Mouse (Mus musculus) lung, embryonic 15.5 days (tissue): Measurements from ENCODE around the gene Fam71b. TPM values are rescaled to one million over a fixed set of nuclear protein-coding genes. Genes with fewer than 3 reads are reported as not detected.
A peak's percentile ranks its signal among the peaks of the same experiment; 100 is the strongest.
"Not testable (repeated sequence)": the region's sequence is repeated elsewhere in the genome, so short reads cannot be mapped to it uniquely, and the experiment has no call there.

ENCODE experiments used
- ATAC-seq: fragments of 200-750 bp; cut with Nextera tagmentation; 2 replicates; pipeline ENCODE4 v1.8.0; 2017; ENCODE audit warnings: moderate number of reproducible peaks, borderline replicate concordance; ENCODE audit not compliant: low FRiP score, low TSS enrichment; ENCODE audit errors: extremely low read depth
- H3K27ac ChIP-seq: fragments of 300-500 bp; sonication (generic); 2 replicates; pipeline ENCODE4 v1.5.1; 2015; ENCODE audit warnings: moderate library complexity, mild to moderate bottlenecking, inconsistent platforms
- H3K27me3 ChIP-seq: fragments of 300-500 bp; sonication (generic); 2 replicates; pipeline ENCODE4 v1.6.1; 2015; ENCODE audit warnings: inconsistent platforms
- H3K36me3 ChIP-seq: fragments of 300-500 bp; sonication (generic); 2 replicates; pipeline ENCODE4 v1.6.1; 2015; ENCODE audit warnings: inconsistent platforms
- H3K4me1 ChIP-seq: fragments of 300-500 bp; sonication (generic); 2 replicates; pipeline ENCODE4 v1.6.1; 2015; ENCODE audit warnings: inconsistent platforms
- H3K4me2 ChIP-seq: fragments of 300-500 bp; sonication (generic); 2 replicates; pipeline ENCODE4 v1.6.1; 2015; ENCODE audit warnings: inconsistent platforms, mild to moderate bottlenecking, moderate library complexity
- H3K4me3 ChIP-seq: fragments of 300-500 bp; sonication (generic); 2 replicates; pipeline ENCODE4 v1.5.1; 2015; ENCODE audit warnings: mild to moderate bottlenecking, inconsistent platforms
- H3K9ac ChIP-seq: fragments of 300-500 bp; sonication (generic); 2 replicates; pipeline ENCODE4 v1.6.1; 2015; ENCODE audit warnings: inconsistent platforms
- H3K9me3 ChIP-seq: fragments of 300-500 bp; sonication (generic); 2 replicates; pipeline ENCODE4 v1.6.1; 2016; ENCODE audit warnings: inconsistent platforms
- WGBS: fragments of 180-500 bp; shearing (Covaris S2); methylation state at CpG from one replicate; pipeline ENCODE4 v1.1.7; 2015; 5-methylcytosine and 5-hydroxymethylcytosine counted together
- polyA plus RNA-seq: library from polyadenylated mRNA; unstranded; fragments of >200 nt; fragmentation: Nextera tagmentation; extraction: Ambion mirVana; gene quantifications from 2 replicates; pipeline ENCODE4 v1.2.1, GENCODE M21; 2015

Gene Fam71b
- polyA plus RNA-seq, 1 experiment from 2014 or later, result 0.06 TPM

DNA sequence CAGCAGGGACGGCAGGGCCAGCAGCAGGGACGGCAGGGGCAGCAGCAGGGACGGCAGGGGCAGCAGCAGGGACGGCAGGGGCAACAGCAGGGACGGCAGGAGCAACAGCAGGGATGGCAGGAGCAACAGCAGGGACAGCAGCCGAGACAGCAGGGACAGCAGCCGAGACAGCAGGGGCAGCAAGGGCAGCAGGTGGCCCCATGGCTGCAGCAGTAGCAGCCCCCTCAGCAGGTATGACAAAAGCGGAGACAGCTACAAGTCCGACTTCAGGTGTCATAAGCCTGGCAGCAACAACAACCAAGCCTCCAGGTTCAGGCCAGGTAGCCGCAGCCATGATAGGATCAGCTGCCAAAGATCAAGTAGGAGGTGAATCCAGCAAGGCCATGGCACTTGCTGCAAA, 10.4 kb downstream of the Fam71b start:
- no peak overlapping the region for H3K9ac ChIP-seq
- ATAC-seq, result no peak
- H3K9me3 ChIP-seq, result no peaks in the 10 kb centered on the region
- H3K36me3 ChIP-seq, result no peaks in the 10 kb centered on the region
- no peak overlapping the region for H3K4me3 ChIP-seq
- no peak overlapping the region for H3K4me2 ChIP-seq
- no peaks in the 10 kb centered on the region for H3K27me3 ChIP-seq
- 35% methylated on average over 10 of the region's 10 CpGs for WGBS
- H3K4me1 ChIP-seq, result no peaks in the 10 kb centered on the region
- H3K27ac ChIP-seq, result no peak overlapping the region

DNA sequence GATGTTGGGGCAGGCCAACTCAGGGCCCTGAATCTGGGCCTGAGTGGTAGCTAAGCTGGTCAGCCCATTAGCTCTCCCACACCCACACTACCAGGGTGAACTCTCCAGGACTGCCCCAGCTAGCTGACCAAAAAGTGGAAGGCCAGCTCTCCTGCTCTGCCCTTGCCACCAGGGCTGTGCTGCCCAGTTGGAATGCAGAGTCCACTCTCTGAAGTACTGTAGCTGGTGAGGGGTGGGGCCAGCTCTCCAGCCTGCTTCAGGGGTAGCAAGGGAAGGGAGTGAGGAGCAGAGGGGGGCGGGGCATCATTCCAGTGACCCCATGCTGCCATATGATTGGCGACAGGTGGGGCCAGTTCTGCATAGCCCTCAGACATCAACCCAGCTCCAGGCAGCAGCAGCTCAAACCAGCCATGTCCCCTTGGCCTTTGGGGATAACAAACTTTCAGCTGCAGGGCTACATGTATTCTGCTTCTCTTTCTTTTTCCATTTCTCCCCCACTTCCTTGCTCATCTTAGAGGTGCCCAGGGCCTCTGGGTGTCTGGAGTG, 13.7 kb downstream of the Fam71b start:
- Histone ChIP-seq H3K4me2 (no peak overlapping the region), H3K36me3 (no peaks in the 10 kb centered on the region), H3K9me3 (no peaks in the 10 kb centered on the region), H3K4me1 (no peaks in the 10 kb centered on the region), H3K9ac (no peak overlapping the region), H3K27ac (no peak overlapping the region), H3K4me3 (no peak overlapping the region), H3K27me3 (no peaks in the 10 kb centered on the region)
- ATAC-seq, result 0 out of 2 replicates have a peak, but pooled peaks have one; percentile 35
- WGBS, result 35% methylated on average over 2 of the region's 2 CpGs

DNA sequence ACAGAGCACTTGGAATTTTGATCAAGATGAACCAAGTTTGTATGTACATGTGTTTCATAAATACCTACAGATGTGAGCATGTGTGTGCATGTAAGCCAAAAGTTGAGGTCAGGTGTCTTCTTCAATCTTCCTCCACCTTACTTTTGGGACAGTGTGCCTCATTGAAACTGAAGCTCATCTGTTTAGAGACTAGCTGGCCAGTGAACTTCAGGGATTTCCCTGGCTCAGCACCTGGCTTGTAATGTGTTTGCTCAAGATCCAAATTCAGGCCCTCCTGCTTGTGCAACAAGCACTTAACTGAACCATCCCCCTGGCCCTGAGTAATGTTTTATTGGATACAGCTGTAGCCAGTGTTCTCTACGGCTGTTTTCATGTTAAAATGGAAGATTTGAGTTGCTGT, 22.1 kb downstream of the Fam71b start:
- WGBS, result 27% methylated on average over 1 of the region's 1 CpGs
- H3K9ac ChIP-seq, result no peak overlapping the region

DNA sequence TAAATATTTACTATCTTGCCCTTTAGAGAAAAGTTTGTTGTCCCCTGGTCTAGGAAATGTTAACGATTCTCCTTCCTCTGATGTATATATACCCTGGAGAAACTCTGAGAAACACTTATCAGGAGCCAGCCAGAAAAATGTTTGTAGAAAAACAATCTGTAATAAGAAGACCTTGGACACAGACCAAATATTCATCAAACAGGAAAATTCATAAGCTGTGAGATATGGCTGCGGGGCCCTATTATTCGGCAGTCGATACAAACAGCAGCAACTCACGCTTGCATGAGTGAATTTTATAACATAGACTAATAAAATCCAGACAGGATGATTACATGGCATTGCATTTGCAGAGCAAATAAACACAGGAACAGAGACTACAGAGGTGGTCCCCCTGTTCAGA, 22.5 kb downstream of the Fam71b start:
- Histone ChIP-seq H3K4me2 (no peak overlapping the region), H3K36me3 (no peaks in the 10 kb centered on the region), H3K9me3 (no peaks in the 10 kb centered on the region), H3K4me3 (no peak overlapping the region), H3K27ac (no peak overlapping the region), H3K4me1 (no peaks in the 10 kb centered on the region), H3K27me3 (no peaks in the 10 kb centered on the region), H3K9ac (no peak overlapping the region)
- no peak for ATAC-seq
- 39% methylated on average over 5 of the region's 5 CpGs for WGBS

More for the DNA sequence above, 22.1 kb downstream of the Fam71b start:
- no peak overlapping the region for H3K27ac ChIP-seq
- H3K4me3 ChIP-seq, result no peak overlapping the region
- no peak for ATAC-seq
- H3K9me3 ChIP-seq, result no peaks in the 10 kb centered on the region
- no peaks in the 10 kb centered on the region for H3K27me3 ChIP-seq
- no peaks in the 10 kb centered on the region for H3K36me3 ChIP-seq
- H3K4me2 ChIP-seq, result no peak overlapping the region
- no peaks in the 10 kb centered on the region for H3K4me1 ChIP-seq

DNA sequence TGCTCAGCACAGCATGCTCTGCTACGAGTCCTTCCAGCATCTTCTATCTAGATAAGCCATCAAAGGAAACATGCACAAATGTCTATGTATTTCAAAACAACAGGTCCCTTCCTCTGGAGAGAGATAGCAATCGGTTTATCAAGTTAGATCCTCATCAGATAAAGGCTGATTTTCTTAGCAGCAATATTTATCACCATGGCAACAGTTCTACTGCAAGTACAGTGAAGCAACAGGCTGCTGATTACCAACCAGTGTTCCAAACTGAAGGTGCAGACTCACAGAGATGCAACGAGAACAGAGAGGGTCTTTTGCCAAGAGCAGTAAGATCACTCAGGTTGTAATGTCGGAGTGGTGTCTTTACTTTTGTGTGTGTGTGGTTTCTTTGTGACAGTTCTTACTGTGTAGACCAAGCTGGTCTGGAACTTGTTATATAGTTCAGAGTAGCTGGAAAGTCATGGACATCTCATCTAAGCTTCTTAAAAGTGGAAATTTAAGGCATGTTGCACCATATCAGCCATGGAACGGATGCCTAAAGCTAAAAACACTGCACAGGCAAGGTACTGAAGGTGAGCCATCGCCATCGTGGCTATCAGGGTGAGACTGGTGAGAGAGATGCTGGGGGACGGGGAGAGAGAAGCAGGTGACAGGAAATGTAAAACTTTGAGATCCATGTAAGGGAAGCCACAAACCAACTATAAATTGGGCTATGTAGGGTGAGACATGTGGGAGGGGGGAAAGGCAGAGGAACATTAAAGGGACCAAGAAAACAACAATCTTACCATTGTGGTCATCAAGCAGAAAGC, 24.9 kb downstream of the Fam71b start:
- no peak overlapping the region for H3K4me2 ChIP-seq
- WGBS, result 63% methylated on average over 8 of the region's 8 CpGs
- no peaks in the 10 kb centered on the region for H3K4me1 ChIP-seq
- ATAC-seq, result no peak
- no peak overlapping the region for H3K9ac ChIP-seq
- H3K27me3 ChIP-seq, result no peaks in the 10 kb centered on the region
- no peaks in the 10 kb centered on the region for H3K36me3 ChIP-seq
- H3K4me3 ChIP-seq, result no peak overlapping the region
- no peaks in the 10 kb centered on the region for H3K9me3 ChIP-seq
- H3K27ac ChIP-seq, result no peak overlapping the region

DNA sequence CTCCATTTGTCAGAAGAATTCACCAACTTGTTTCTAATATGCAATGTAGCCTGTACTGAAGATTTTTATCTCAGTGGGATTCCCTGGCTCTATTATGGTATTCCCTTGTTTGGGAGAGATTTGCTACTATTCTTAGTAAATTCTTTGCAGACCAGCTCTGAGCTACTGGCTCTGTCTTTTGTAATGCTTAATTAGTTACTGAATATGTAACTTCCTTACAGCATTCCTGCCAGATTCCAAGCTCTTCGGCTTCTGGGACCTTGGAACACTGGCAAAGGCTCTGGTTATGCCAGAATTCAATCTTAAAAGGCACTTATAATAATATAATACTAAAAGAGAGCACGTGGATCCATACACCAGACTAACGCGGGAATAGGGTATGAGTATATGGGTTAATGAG, 31.8 kb downstream of the Fam71b start:
- H3K4me3 ChIP-seq, H3K4me2 ChIP-seq, H3K27ac ChIP-seq, ATAC-seq, H3K9me3 ChIP-seq, H3K27me3 ChIP-seq, H3K36me3 ChIP-seq, H3K9ac ChIP-seq, H3K4me1 ChIP-seq: not testable (repeated sequence)
- WGBS, result 46% methylated on average over 4 of the region's 4 CpGs

DNA sequence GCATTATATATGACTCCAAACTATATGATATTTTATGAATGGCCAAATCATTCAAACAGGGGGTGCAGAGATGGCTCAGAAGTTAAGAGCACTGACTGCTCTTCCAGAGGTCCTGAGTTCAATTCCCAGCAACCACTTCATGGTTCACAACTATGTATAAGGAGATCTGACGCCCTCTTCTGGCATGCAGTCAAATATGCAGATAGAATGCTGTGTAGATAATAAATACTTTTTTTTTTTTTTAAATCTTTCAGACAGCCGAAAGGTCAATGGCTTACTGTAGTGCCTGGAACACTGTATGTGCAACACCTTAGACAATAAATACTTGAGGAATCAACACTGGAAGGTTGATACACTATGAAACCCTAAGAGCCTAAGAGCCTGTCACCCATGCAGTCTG, 33.8 kb downstream of the Fam71b start:
- no peak overlapping the region for H3K4me2 ChIP-seq
- 87% methylated on average over 2 of the region's 2 CpGs for WGBS
- no peak for ATAC-seq

DNA sequence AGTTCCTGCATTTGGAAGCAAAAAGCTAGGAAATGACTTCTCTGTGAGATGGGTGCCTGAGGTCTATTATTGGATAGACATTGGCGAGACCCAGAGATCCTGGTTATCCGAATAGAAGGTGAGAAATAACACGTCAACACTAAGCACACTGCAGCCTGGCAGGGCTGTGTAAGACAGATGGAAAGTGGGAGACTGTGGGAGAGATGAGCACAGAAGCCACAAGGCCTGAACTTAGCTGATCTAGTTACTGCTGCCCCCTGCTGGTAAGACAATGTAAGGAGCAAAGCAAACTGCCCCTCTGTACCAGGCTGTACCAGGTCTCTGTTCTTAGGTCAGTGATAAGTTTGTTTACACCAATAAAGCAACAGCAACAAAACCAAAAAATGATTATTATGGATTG, 34.8 kb downstream of the Fam71b start:
- 16% methylated on average over 3 of the region's 3 CpGs for WGBS
- Histone ChIP-seq H3K27ac (no peak overlapping the region), H3K4me2 (no peak overlapping the region), H3K36me3 (no peaks in the 10 kb centered on the region), H3K4me3 (no peak overlapping the region), H3K9ac (no peak overlapping the region), H3K27me3 (no peaks in the 10 kb centered on the region; the same call in 1 of the 2 replicates), H3K9me3 (no peaks in the 10 kb centered on the region), H3K4me1 (no peaks in the 10 kb centered on the region)
- ATAC-seq, result no peak

More for the DNA sequence above, 33.8 kb downstream of the Fam71b start:
- Histone ChIP-seq H3K4me1 (no peaks in the 10 kb centered on the region), H3K9me3 (no peaks in the 10 kb centered on the region), H3K27ac (no peak overlapping the region), H3K9ac (no peak overlapping the region), H3K27me3 (no peaks in the 10 kb centered on the region; the same call in 1 of the 2 replicates), H3K4me3 (no peak overlapping the region), H3K36me3 (no peaks in the 10 kb centered on the region)

DNA sequence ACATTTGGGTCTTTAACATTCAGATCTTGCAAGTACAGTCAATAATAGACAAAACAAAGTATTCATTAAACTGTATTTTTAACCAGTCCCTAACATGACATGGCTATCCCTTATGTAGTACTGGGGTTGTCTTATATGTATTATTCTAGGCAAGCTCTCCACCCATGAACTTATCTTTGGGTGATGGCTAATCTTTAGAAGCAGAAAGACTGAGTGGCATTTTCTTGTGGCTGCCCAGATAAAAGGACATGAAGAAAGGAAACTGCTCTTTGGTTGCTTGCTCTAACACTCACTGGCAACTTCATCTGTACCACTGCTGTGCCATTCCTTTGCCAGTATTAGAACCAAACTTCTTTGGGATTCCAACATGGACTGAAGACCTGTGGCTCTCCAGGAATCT, 39.0 kb downstream of the Fam71b start:
- H3K27me3 ChIP-seq, result no peaks in the 10 kb centered on the region; the same call in 1 of the 2 replicates
- no peak overlapping the region for H3K9ac ChIP-seq
- no peak for ATAC-seq
- no peak overlapping the region for H3K4me2 ChIP-seq
- no peaks in the 10 kb centered on the region for H3K9me3 ChIP-seq
- no peak overlapping the region for H3K4me3 ChIP-seq
- peaks cover 3% of the 10 kb centered on the region; the same call in 1 of the 2 replicates for H3K36me3 ChIP-seq
- no peak overlapping the region for H3K27ac ChIP-seq
- H3K4me1 ChIP-seq, result peaks cover 3% of the 10 kb centered on the region

DNA sequence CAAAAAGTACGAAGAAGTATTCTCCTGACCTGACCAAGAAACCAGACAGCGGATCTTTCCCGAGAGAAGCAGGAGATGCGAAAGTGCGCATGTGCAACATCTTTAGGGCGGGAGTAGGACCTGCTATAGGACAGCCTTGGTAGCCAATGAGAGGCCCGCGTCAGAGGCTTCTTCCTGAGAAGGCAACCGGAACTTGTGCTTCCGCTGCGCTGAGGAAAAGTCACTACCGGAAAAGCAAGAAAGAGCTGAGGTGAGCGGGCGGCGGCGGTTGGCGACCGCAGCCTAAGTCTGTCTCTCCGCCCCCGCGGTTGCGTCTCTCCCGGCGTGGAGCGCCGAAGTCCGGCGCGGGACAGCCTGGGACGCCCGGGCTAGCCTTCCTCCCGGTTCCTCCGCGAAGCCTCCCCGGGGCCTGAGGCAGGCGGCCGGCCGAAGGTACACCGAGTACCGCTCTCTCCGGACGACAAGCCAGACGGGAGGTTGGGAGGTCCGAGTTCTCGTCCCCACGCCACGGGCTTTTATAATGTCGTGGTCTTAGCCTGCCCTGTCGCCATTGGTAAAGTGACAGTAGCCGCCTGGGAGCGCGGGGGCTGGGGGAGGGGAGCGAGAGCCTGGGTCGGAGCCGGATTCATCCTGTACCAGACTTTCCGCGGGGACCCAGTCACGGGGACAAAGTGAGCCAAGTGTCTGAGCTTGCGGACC, 40.5 kb downstream of the Fam71b start, which contains the start of gene Med7:
TSS of gene Med7 (plus strand) at position 166 of the 699 bp plus-strand sequence.
- Histone ChIP-seq H3K36me3 (peaks cover 10% of the 10 kb centered on the region), H3K27me3 (no peaks in the 10 kb centered on the region; the same call in 1 of the 2 replicates), H3K4me1 (peaks cover 3% of the 10 kb centered on the region), H3K4me3 (peak within 1 kb of the TSS; percentile 100), H3K9me3 (no peaks in the 10 kb centered on the region), H3K4me2 (peak within 1 kb of the TSS; percentile 74), H3K9ac (peak within 1 kb of the TSS; percentile 97), H3K27ac (peak within 1 kb of the TSS; percentile 94)
- ATAC-seq, result peak; percentile 99
- WGBS, result under 1% methylated on average over 59 of the region's 59 CpGs

DNA sequence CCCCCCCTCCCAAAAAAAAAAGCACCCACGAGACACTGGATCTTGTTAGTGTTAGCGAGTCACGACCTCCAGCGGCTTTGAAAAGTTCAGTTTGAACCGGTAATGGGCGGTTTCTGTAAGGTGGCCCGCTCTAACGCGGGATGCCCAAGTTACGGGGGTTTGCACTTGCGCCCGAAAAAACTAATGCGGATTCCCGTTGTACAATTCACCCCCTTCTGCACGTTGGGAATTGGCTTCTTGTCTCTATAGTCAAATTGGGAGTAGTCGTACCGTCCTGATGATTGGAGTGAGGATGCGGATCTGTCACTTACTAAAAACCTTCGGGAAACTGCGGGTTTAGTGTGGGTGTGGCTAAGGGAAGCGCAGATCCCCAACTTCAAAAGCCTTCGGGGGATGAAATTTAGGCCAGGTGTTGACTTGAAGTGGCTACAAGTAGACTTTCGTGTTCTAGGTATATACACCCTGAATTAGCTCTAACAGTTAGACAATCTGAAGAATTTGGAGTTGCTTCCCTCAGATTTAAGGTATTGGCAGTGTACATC, 41.2 kb downstream of the Fam71b start:
- Histone ChIP-seq H3K4me3 (peak overlapping the region; percentile 100), H3K27me3 (no peaks in the 10 kb centered on the region; the same call in 1 of the 2 replicates), H3K4me1 (peaks cover 3% of the 10 kb centered on the region), H3K9me3 (no peaks in the 10 kb centered on the region), H3K27ac (peak overlapping the region; percentile 94; the same call in 1 of the 2 replicates), H3K36me3 (peaks cover 15% of the 10 kb centered on the region), H3K9ac (peak overlapping the region; percentile 97), H3K4me2 (peak overlapping the region; percentile 74)
- ATAC-seq, result peak; percentile 19; the same call in 1 of the 2 replicates
- 1% methylated on average over 23 of the region's 23 CpGs for WGBS
